Mouse (Mus musculus): ENCODE measurements around the gene Gm43552.

DNA sequence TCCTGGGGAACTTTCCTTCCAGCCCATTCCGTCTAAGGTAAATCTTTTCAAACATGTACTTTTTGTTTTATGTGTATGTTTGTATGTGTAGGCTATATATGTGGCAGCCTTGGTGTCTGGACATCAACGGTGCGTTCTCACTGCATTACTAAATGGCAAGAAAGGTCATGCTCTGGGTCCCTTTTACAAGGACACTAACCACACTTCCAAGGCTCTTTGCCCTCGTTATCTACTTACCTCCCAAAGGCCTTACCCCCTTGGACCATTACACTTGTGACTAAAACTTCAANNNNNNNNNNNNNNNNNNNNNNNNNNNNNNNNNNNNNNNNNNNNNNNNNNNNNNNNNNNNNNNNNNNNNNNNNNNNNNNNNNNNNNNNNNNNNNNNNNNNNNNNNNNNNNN is 9.6 kb downstream of the Gm43552 start:
- TF ChIP-seq POLR2A (IDR thresholded peaks at IDR 0.05; ENCODE audit: insufficient read length, low read depth) (no peak), E2F4 (IDR thresholded peaks at IDR 0.05; ENCODE audit: insufficient read depth) (no peak)
